Mouse (Mus musculus) cerebellum, adult (tissue): ENCODE data around the gene Srp68.

ENCODE experiments used
- ATAC-seq: cut with Nextera tagmentation; 2 replicates; pipeline ENCODE4 v1.9.2; 2017; ENCODE audit warnings: mild to moderate bottlenecking, moderate library complexity, mixed read lengths; ENCODE audit not compliant: insufficient number of reproducible peaks, low FRiP score, low TSS enrichment

Srp68 gene

DNA sequence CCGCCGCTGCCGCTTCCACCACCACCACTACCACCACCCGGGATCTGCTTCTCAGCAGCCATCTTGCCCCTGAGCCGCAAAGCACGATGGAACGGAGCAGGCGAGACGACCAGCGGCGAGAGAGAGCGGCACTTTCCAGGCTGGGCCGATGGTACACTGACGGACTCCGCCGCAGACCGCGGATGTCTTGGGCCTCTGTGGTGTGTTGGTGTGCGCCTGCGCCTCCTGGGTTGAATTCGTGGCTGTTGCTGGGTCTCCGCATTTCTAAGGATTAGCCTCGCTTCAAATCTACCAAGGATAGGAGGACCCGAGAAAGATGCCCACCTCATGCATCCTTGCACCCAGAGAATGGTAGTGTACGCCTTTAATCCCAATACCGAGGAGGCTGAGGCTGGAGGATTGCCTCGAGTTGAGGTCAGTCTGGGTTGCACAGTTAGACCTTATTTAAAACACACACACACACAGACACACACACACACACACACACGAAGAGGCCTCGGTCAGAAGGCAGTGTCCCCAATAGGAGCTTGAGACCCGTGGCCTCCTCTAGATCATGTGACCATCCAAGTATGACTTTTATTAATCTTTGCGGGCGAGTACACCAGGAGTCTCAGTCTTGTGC lies at the start of gene Srp68:
Srp68 (minus strand) TSS at position 173 of the 622 bp plus-strand sequence.
- peak; percentile 99 for ATAC-seq

DNA sequence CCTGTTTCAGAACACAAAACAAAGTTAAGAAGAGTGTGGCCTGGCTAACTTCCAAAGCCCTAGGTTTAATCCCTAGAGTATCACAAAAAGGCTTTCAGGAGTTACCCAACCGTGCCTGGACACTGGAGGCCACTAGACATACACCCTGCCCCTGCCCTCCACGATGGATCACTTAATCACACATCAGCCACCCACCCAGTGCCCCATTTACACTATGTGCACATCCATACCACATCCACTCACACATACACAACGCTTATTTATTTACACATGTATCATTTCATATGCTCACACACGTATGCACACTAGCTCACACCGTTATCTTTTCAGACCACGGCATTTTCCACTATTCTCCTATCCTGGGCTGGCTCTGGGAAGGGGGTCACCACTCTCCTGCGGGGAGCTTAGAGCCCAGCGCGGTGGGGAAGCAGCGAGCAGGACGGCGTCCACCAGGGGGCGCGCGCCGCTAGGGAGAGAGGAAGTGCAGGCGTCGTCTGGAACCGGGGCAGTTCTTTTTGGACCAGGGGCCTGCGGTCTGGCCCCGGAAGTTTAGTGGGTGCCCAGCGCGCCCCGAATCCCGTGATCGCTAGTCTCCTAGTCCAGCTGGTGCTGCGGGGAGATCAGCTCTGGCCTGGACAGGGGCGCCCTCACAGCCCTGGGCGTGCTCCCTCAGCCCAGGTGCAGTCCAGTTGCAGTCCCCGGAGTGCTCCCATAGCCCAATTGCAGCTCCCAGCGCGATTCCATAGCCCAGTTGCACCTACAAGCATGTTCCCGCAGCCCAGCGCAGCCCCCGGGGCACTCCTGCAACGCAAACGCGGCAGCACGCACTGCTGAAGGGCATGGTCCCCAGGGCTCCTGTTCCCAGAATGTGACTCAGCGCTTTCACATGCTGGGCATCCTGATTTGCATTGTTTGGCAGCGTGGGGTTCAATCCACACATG lies 45.0 kb upstream of the Srp68 start:
- 0 out of 2 replicates have a peak, but pooled peaks have one; percentile 26 for ATAC-seq

- ATAC-seq: no peak
These were observed 38.3 kb upstream of the Srp68 start for GRCm38 (mm10) chr11:116312359-116312758.

DNA sequence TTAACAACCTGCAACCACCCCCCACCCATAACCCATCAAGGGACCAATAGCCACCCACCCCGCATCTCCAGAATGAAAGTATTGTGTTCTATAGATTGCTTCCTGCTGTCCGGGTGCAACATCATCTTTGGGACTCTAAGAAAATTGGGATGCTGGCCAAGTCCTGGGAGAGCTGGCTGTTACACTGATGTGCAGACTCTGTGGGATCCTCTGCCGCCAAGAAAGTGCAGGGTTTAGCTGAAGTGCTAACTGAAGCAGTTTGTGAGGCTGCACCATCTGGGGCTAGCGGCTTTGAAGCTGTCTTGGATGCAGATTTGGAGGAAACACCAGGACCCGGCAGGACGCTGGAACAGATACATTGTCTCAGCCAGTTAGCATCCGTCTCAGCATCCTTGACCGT lies 37.2 kb upstream of the Srp68 start:
- ATAC-seq: no peak

GRCm38 (mm10) chr11:116309601-116310000 lies 35.6 kb upstream of the Srp68 start:
- ATAC-seq: no peak

GRCm38 (mm10) chr11:116307762-116308531 lies 33.9 kb upstream of the Srp68 start:
- no peak for ATAC-seq

- peak; percentile 27; the same call in 1 of the 2 replicates for ATAC-seq
These were observed 33.2 kb upstream of the Srp68 start, which contains the start of gene Exoc7 for GRCm38 (mm10) chr11:116307019-116307725. Gene Exoc7, minus strand, starts transcription at chr11:116307233.

GRCm38 (mm10) chr11:116306126-116306982 lies 32.3 kb upstream of the Srp68 start:
- ATAC-seq: peak; percentile 91

DNA sequence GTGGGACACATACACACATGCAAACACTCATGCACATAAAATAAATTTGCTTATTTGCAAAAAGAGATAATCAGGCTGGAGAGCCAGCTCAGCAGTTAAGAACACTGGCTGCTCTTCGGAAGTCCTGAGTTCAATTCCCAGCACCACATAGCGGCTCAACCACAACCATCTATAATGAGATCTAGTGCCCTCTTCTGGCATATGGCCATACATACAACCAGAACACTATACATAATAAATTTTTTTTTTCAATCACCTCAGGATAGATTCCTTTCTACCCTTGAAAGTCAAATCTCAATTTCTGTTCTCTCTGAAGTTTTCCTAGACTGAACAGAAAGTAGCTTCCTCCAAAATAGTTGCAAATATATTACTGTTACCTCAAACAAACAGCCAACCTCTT lies 31.4 kb upstream of the Srp68 start:
- no peak for ATAC-seq

DNA sequence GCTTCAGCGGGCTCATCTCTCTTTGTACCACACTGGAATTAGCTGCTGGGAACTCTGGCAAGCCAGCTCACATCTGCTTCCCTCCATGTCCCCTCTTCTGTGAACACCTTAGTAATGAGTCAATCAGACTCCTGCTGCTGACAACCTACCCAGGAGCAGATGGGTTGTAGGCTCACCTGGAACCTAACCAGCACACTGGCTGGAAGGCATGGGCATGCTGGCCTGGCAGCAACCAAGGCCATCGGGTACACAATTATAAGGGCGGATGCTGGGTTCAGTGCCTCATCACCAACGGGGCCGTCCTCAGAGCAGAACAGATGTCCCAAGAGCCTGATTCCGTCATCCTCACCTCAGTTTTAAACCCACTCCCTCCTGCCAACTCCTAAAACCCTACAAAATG lies 24.6 kb upstream of the Srp68 start:
- peak; percentile 72; the same call in 1 of the 2 replicates for ATAC-seq

DNA sequence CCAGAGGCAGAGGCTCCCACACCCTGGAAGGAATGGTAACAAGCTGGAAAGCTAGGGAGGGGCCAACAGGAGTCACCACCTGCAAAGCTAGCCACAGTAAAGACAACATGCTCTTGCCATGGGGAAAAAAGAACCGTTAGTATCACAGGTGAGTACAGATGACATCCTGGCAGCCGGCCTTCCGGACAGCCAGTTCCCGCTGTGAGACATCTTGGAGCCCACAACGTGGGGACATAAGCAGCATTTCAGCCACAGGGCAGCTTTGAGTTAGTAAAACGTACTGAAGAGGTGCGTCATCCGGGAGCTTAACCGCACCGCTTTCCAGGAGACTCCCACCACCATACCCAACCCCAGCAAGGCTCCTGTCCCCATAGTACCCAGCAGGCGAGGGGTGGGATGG lies 24.2 kb upstream of the Srp68 start:
- ATAC-seq: no peak

DNA sequence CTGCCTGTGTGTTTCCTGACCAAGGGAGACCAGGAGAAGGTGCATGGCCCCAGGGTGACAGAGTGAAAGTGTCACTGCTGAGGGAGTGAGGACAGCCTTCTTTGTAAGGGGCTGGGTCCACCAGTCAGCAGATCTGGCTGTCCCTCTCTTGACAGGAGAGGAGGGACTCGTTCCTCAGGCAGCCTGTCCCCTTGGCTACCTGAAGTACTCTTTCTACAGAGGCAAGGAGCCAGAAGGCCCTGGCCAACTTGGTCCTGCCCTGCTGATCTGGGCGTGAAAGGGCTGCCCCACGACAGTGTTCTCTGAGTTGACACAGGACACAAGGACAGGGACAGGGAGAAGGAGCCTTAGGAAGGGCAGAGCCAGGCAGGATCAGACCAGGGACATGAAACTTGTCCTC lies 23.0 kb upstream of the Srp68 start:
- no peak for ATAC-seq

- no peak for ATAC-seq
These were observed 22.2 kb upstream of the Srp68 start for GRCm38 (mm10) chr11:116296191-116296734.

DNA sequence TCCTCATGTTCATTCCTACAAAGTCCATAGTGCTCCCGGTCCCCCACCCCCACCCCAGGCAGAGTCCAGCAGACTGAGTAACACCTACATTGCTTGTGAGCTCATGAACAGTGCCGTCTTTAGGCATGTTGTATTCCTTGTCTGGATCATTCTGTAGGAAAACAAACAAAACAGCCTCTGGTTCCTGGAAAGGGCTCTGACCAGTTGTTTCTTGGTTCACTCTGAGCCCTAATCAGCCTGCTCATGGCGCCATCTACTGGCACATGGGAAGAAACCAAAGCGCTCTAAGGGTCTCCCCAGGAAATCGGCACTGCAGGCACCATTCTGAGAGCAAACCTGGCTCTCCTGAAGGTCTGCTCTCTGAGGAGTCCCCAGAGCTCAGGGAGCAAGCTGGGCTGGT lies 20.3 kb upstream of the Srp68 start:
- no peak for ATAC-seq

- no peak for ATAC-seq
These were observed 19.6 kb upstream of the Srp68 start for GRCm38 (mm10) chr11:116293538-116294137.

DNA sequence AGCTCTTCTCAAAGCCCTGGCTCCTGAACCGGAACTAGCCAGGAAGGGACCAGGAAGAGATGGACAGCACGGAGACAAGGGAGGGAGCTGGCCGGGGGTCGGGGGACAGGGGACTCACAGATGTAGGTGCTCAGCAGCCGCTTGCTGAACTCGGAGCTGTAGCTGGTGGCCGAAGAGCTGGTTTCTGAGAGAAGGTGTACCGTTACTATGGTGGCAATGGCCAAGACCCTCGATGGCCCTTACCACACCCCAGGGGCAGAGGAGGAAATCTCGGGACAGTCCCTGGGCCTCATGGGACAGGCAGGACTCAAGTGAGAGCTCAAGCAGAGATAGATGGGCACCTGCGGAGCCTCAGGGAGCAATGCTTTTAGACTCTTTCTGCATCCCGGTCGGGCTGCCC lies 18.4 kb upstream of the Srp68 start:
- ATAC-seq: no peak

GRCm38 (mm10) chr11:116290556-116290955 lies 16.5 kb upstream of the Srp68 start:
- no peak for ATAC-seq

- ATAC-seq: no peak
These were observed 13.3 kb upstream of the Srp68 start for GRCm38 (mm10) chr11:116287351-116287750.
